Mouse (Mus musculus): ENCODE measurements around the gene Pola2. TPM values are rescaled to one million over a fixed set of nuclear protein-coding genes. Genes with fewer than 3 reads are reported as not detected.

Pola2 gene
- total and polyA plus RNA-seq, 3 experiments = 77.3 to 126 (median 99.4) TPM

DNA sequence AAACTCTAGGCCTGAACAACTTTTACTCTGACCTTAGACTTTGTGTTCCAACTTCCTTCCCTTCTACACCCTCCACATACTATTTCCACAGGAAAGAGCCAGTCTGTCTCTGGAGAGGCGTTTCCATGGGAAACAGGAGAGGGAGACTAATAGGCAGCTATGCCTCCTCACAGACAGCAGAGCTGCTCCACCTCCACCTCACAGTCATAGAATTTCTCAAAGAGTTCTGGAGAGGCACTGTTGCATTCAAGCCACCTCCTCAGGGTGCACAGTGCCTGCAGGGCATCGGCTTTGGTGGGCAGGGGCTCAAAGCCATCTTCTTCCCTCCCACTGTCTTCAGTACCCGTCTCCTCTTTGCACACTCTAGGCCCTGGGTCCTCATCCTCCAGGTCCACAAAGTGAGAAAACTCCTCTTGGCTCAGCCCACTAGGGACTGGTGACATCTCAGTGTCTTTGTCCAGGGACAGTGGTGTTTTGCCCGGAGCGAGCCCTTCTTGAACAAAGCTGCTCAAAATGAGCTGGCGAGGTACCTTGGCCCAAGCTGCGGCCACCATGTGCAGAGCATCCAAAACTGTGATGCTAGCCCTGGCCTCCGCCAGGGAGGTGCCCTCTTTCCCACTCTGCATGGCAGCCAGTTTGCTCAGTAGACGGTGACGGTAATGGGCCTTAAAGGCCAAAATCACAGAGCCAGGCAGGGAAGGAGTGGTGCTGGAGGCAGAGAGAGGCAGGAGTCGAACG lies 72.3 kb downstream of the Pola2 start:
- no peaks in the 10 kb centered on the region for H3K27me3 ChIP-seq (ENCODE audit: control insufficient read depth in 1 of 2, insufficient read depth in 2 of 2, low read length in 2 of 2)
- H3K4me3 ChIP-seq (ENCODE audit: control insufficient read depth in 1 of 2, insufficient read depth in 1 of 2, low read depth in 2 of 2, low read length in 2 of 2) = no peak overlapping the region
- peaks cover 0 to 6% of the 10 kb centered on the region in 2 experiments; a peak in 2 of 4 replicates for H3K4me1 ChIP-seq (ENCODE audit: control insufficient read depth in 1 of 2, insufficient read depth in 2 of 2, low read length in 2 of 2)
- H3K36me3 ChIP-seq (ENCODE audit: control insufficient read depth in 1 of 2, insufficient read depth in 2 of 2, low read length in 2 of 2) = peaks cover 4 to 6% of the 10 kb centered on the region in 2 experiments; a peak in 3 of 4 replicates
- DNase-seq (ENCODE audit: low read depth, low spot score) = no peak
- no peak overlapping the region for H3K9ac ChIP-seq (ENCODE audit: control insufficient read depth, low read depth, low read length, poor library complexity, severe bottlenecking)
- no peaks in the 10 kb centered on the region for H3K9me3 ChIP-seq (replicated peaks; ENCODE audit: insufficient read depth, low read length)
- H3K79me2 ChIP-seq (ENCODE audit: control insufficient read depth, insufficient read depth, low read length, poor library complexity) = no peaks in the 10 kb centered on the region; the same call in 1 of the 2 replicates
- TF ChIP-seq MAFK (IDR thresholded peaks at IDR 0.05; ENCODE audit: borderline replicate concordance, low read depth, low read length) (no peak), TBP (IDR thresholded peaks at IDR 0.05; ENCODE audit: low read depth, low read length) (no peak), CTCF (IDR thresholded peaks at IDR 0.05 in 2 of 3, conservative IDR thresholded peaks at IDR 0.05 in 1 of 3; ENCODE audit: control insufficient read depth in 1 of 3, insufficient read depth in 1 of 3, low read depth in 2 of 3, low read length in 3 of 3, poor library complexity in 1 of 3, severe bottlenecking in 1 of 3) (no peak), BHLHE40 (IDR thresholded peaks at IDR 0.05; ENCODE audit: borderline replicate concordance, low read depth, low read length) (no peak), ZMIZ1 (IDR thresholded peaks at IDR 0.05; ENCODE audit: low read depth, low read length) (no peak), MAX (IDR thresholded peaks at IDR 0.05; ENCODE audit: low read length) (no peak), GATA1 (IDR thresholded peaks at IDR 0.05; ENCODE audit: low read depth, low read length) (no peak), UBTF (IDR thresholded peaks at IDR 0.05; ENCODE audit: borderline replicate concordance, insufficient read depth, low read depth, low read length) (no peak), TCF12 (IDR thresholded peaks at IDR 0.05; ENCODE audit: low read depth, low read length) (no peak), NRF1 (IDR thresholded peaks at IDR 0.05; ENCODE audit: insufficient read depth, low read depth, low read length, poor library complexity, severe bottlenecking) (no peak), ELF1 (IDR thresholded peaks at IDR 0.05; ENCODE audit: low read depth, low read length) (no peak), ZNF384 (IDR thresholded peaks at IDR 0.05; ENCODE audit: low read depth, low read length) (no peak), ZC3H11A (IDR thresholded peaks at IDR 0.05; ENCODE audit: low read depth, low read length) (no peak), E2F4 (IDR thresholded peaks at IDR 0.05; ENCODE audit: borderline replicate concordance, low read depth, low read length) (no peak), SMC3 (IDR thresholded peaks at IDR 0.05; ENCODE audit: low read depth, low read length) (no peak)
- H3K27ac ChIP-seq (ENCODE audit: control insufficient read depth, low read depth, low read length) = no peak overlapping the region

Other genes with a start within 250 kb of the Pola2 start
- gene Ehbp1l1, start 237.9 kb downstream of the Pola2 start, total RNA-seq (2012; rRNA removed) = 60.6 and 63.2 TPM in 2 replicates
- 100 to 1,000 TPM in 1 of 2 experiments, 10 to 100 TPM in 1; 77.3 to 113 TPM for gene Ehbp1l1, start 237.9 kb downstream of the Pola2 start, polyA plus RNA-seq (2012; ENCODE audit: insufficient read depth in 1 of 2, insufficient read length in 2 of 2, low read depth in 1 of 2, low replicate concordance in 2 of 2, missing spikeins in 1 of 2)
- 29.6 and 35.9 TPM in 2 replicates for gene Fam89b, start 234.5 kb downstream of the Pola2 start, total RNA-seq (2012; rRNA removed)
- gene Fam89b, start 234.5 kb downstream of the Pola2 start, polyA plus RNA-seq (2012; ENCODE audit: insufficient read depth in 1 of 2, insufficient read length in 2 of 2, low read depth in 1 of 2, low replicate concordance in 2 of 2, missing spikeins in 1 of 2) = 10 to 100 TPM in 1 of 2 experiments, not detected in 1; 60.2 TPM
- 0.39 TPM in 1 of 2 replicates, not detected in the other for gene Ltbp3, start 223.3 kb downstream of the Pola2 start, total RNA-seq (2012; rRNA removed)
- gene Ltbp3, start 223.3 kb downstream of the Pola2 start, polyA plus RNA-seq (2012; ENCODE audit: insufficient read depth in 1 of 2, insufficient read length in 2 of 2, low read depth in 1 of 2, low replicate concordance in 2 of 2, missing spikeins in 1 of 2) = not detected
- gene Scyl1, start 192.8 kb downstream of the Pola2 start, total RNA-seq (2012; rRNA removed) = 35.5 and 36.0 TPM in 2 replicates
- 10 to 100 TPM in 1 of 2 experiments, not detected in 1; 64.1 TPM for gene Scyl1, start 192.8 kb downstream of the Pola2 start, polyA plus RNA-seq (2012; ENCODE audit: insufficient read depth in 1 of 2, insufficient read length in 2 of 2, low read depth in 1 of 2, low replicate concordance in 2 of 2, missing spikeins in 1 of 2)
- gene Frmd8, start 88.9 kb downstream of the Pola2 start, total RNA-seq (2012; rRNA removed) = 20.8 and 22.8 TPM in 2 replicates
- 10 to 100 TPM in 1 of 2 experiments, not detected in 1; 34.4 TPM for gene Frmd8, start 88.9 kb downstream of the Pola2 start, polyA plus RNA-seq (2012; ENCODE audit: insufficient read depth in 1 of 2, insufficient read length in 2 of 2, low read depth in 1 of 2, low replicate concordance in 2 of 2, missing spikeins in 1 of 2)
- gene Slc25a45, start 86.4 kb downstream of the Pola2 start, total RNA-seq (2012; rRNA removed) = 20.7 and 23.5 TPM in 2 replicates
- gene Slc25a45, start 86.4 kb downstream of the Pola2 start, polyA plus RNA-seq (2012; ENCODE audit: insufficient read depth in 1 of 2, insufficient read length in 2 of 2, low read depth in 1 of 2, low replicate concordance in 2 of 2, missing spikeins in 1 of 2) = 10 to 100 TPM in 1 of 2 experiments, not detected in 1; 30.7 TPM
- 1.9 and 2.1 TPM in 2 replicates for gene Tigd3, start 70.1 kb downstream of the Pola2 start, total RNA-seq (2012; rRNA removed)
- gene Tigd3, start 70.1 kb downstream of the Pola2 start, polyA plus RNA-seq (2012; ENCODE audit: insufficient read depth in 1 of 2, insufficient read length in 2 of 2, low read depth in 1 of 2, low replicate concordance in 2 of 2, missing spikeins in 1 of 2) = 1 to 10 TPM in 1 of 2 experiments, not detected in 1; 2.2 TPM
- 45.7 and 58.6 TPM in 2 replicates for gene Dpf2, start 51.2 kb downstream of the Pola2 start, total RNA-seq (2012; rRNA removed)
- 100 to 1,000 TPM; 133 to 166 TPM for gene Dpf2, start 51.2 kb downstream of the Pola2 start, polyA plus RNA-seq (2012; ENCODE audit: insufficient read depth in 1 of 2, insufficient read length in 2 of 2, low read depth in 1 of 2, low replicate concordance in 2 of 2, missing spikeins in 1 of 2)
- 0.75 and 1.1 TPM in 2 replicates for gene Cdc42ep2, start 39.4 kb downstream of the Pola2 start, total RNA-seq (2012; rRNA removed)
- gene Cdc42ep2, start 39.4 kb downstream of the Pola2 start, polyA plus RNA-seq (2012; ENCODE audit: insufficient read depth in 1 of 2, insufficient read length in 2 of 2, low read depth in 1 of 2, low replicate concordance in 2 of 2, missing spikeins in 1 of 2) = 1 to 10 TPM in 1 of 2 experiments, not detected in 1; 1.7 TPM
- not detected in 2 replicates for gene Slc22a20, start 21.9 kb upstream of the Pola2 start, total RNA-seq (2012; rRNA removed)
- gene Slc22a20, start 21.9 kb upstream of the Pola2 start, polyA plus RNA-seq (2012; ENCODE audit: insufficient read depth in 1 of 2, insufficient read length in 2 of 2, low read depth in 1 of 2, low replicate concordance in 2 of 2, missing spikeins in 1 of 2) = not detected
- 42.5 and 43.4 TPM in 2 replicates for gene Capn1, start 51.7 kb upstream of the Pola2 start, total RNA-seq (2012; rRNA removed)
- 10 to 100 TPM in 1 of 2 experiments, not detected in 1; 75.2 TPM for gene Capn1, start 51.7 kb upstream of the Pola2 start, polyA plus RNA-seq (2012; ENCODE audit: insufficient read depth in 1 of 2, insufficient read length in 2 of 2, low read depth in 1 of 2, low replicate concordance in 2 of 2, missing spikeins in 1 of 2)
- 12.5 and 14.3 TPM in 2 replicates for gene Syvn1, start 82.4 kb upstream of the Pola2 start, total RNA-seq (2012; rRNA removed)
- gene Syvn1, start 82.4 kb upstream of the Pola2 start, polyA plus RNA-seq (2012; ENCODE audit: insufficient read depth in 1 of 2, insufficient read length in 2 of 2, low read depth in 1 of 2, low replicate concordance in 2 of 2, missing spikeins in 1 of 2) = 10 to 100 TPM in 1 of 2 experiments, not detected in 1; 55.0 TPM
- 65.1 and 81.6 TPM in 2 replicates for gene Mrpl49, start 93.6 kb upstream of the Pola2 start, total RNA-seq (2012; rRNA removed)
- 10 to 100 TPM in 1 of 2 experiments, not detected in 1; 98.7 TPM for gene Mrpl49, start 93.6 kb upstream of the Pola2 start, polyA plus RNA-seq (2012; ENCODE audit: insufficient read depth in 1 of 2, insufficient read length in 2 of 2, low read depth in 1 of 2, low replicate concordance in 2 of 2, missing spikeins in 1 of 2)
- gene Fau, start 93.6 kb upstream of the Pola2 start, total RNA-seq (2012; rRNA removed) = 2,020 and 2,413 TPM in 2 replicates
- gene Fau, start 93.6 kb upstream of the Pola2 start, polyA plus RNA-seq (2012; ENCODE audit: insufficient read depth in 1 of 2, insufficient read length in 2 of 2, low read depth in 1 of 2, low replicate concordance in 2 of 2, missing spikeins in 1 of 2) = 1,000 to 10,000 TPM in 1 of 2 experiments, not detected in 1; 2,967 TPM
- 26.3 and 37.3 TPM in 2 replicates for gene Znhit2, start 97.0 kb upstream of the Pola2 start, total RNA-seq (2012; rRNA removed)
- 10 to 100 TPM in 1 of 2 experiments, not detected in 1; 27.0 TPM for gene Znhit2, start 97.0 kb upstream of the Pola2 start, polyA plus RNA-seq (2012; ENCODE audit: insufficient read depth in 1 of 2, insufficient read length in 2 of 2, low read depth in 1 of 2, low replicate concordance in 2 of 2, missing spikeins in 1 of 2)
- 7.6 and 8.0 TPM in 2 replicates for gene Tm7sf2, start 104.2 kb upstream of the Pola2 start, total RNA-seq (2012; rRNA removed)
- gene Tm7sf2, start 104.2 kb upstream of the Pola2 start, polyA plus RNA-seq (2012; ENCODE audit: insufficient read depth in 1 of 2, insufficient read length in 2 of 2, low read depth in 1 of 2, low replicate concordance in 2 of 2, missing spikeins in 1 of 2) = 10 to 100 TPM in 1 of 2 experiments, not detected in 1; 13.1 TPM
- gene Vps51, start 113.0 kb upstream of the Pola2 start, total RNA-seq (2012; rRNA removed) = 29.4 and 30.9 TPM in 2 replicates
- 10 to 100 TPM in 1 of 2 experiments, not detected in 1; 60.5 TPM for gene Vps51, start 113.0 kb upstream of the Pola2 start, polyA plus RNA-seq (2012; ENCODE audit: insufficient read depth in 1 of 2, insufficient read length in 2 of 2, low read depth in 1 of 2, low replicate concordance in 2 of 2, missing spikeins in 1 of 2)
- not detected in 2 replicates for gene Tmem262, start 115.8 kb upstream of the Pola2 start, total RNA-seq (2012; rRNA removed)
- gene Tmem262, start 115.8 kb upstream of the Pola2 start, polyA plus RNA-seq (2012; ENCODE audit: insufficient read depth in 1 of 2, insufficient read length in 2 of 2, low read depth in 1 of 2, low replicate concordance in 2 of 2, missing spikeins in 1 of 2) = under 1 TPM in 1 of 2 experiments, not detected in 1; 0.18 TPM
- gene Gm28374, start 118.1 kb upstream of the Pola2 start, total RNA-seq (2012; rRNA removed) = 0.42 and 0.65 TPM in 2 replicates
- under 1 TPM in 1 of 2 experiments, not detected in 1; 0.46 TPM for gene Gm28374, start 118.1 kb upstream of the Pola2 start, polyA plus RNA-seq (2012; ENCODE audit: insufficient read depth in 1 of 2, insufficient read length in 2 of 2, low read depth in 1 of 2, low replicate concordance in 2 of 2, missing spikeins in 1 of 2)
- gene Zfpl1, start 120.8 kb upstream of the Pola2 start, total RNA-seq (2012; rRNA removed) = 36.6 and 40.1 TPM in 2 replicates
- gene Zfpl1, start 120.8 kb upstream of the Pola2 start, polyA plus RNA-seq (2012; ENCODE audit: insufficient read depth in 1 of 2, insufficient read length in 2 of 2, low read depth in 1 of 2, low replicate concordance in 2 of 2, missing spikeins in 1 of 2) = 10 to 100 TPM in 1 of 2 experiments, not detected in 1; 56.4 TPM
- 41.1 and 48.5 TPM in 2 replicates for gene Cdca5, start 120.8 kb upstream of the Pola2 start, total RNA-seq (2012; rRNA removed)
- 10 to 100 TPM in 1 of 2 experiments, not detected in 1; 56.5 TPM for gene Cdca5, start 120.8 kb upstream of the Pola2 start, polyA plus RNA-seq (2012; ENCODE audit: insufficient read depth in 1 of 2, insufficient read length in 2 of 2, low read depth in 1 of 2, low replicate concordance in 2 of 2, missing spikeins in 1 of 2)
- gene AC131692.1, start 130.2 kb upstream of the Pola2 start, total RNA-seq (2012; rRNA removed) = 0.39 and 0.49 TPM in 2 replicates
- gene AC131692.1, start 130.2 kb upstream of the Pola2 start, polyA plus RNA-seq (2012; ENCODE audit: insufficient read depth in 1 of 2, insufficient read length in 2 of 2, low read depth in 1 of 2, low replicate concordance in 2 of 2, missing spikeins in 1 of 2) = 1 to 10 TPM in 1 of 2 experiments, not detected in 1; 2.9 TPM
- gene Naaladl1, start 141.6 kb upstream of the Pola2 start, total RNA-seq (2012; rRNA removed) = 0.20 and 0.35 TPM in 2 replicates
- gene Naaladl1, start 141.6 kb upstream of the Pola2 start, polyA plus RNA-seq (2012; ENCODE audit: insufficient read depth in 1 of 2, insufficient read length in 2 of 2, low read depth in 1 of 2, low replicate concordance in 2 of 2, missing spikeins in 1 of 2) = 1 to 10 TPM in 1 of 2 experiments, not detected in 1; 1.7 TPM
- gene Sac3d1, start 154.4 kb upstream of the Pola2 start, total RNA-seq (2012; rRNA removed) = 34.0 and 44.4 TPM in 2 replicates
- gene Sac3d1, start 154.4 kb upstream of the Pola2 start, polyA plus RNA-seq (2012; ENCODE audit: insufficient read depth in 1 of 2, insufficient read length in 2 of 2, low read depth in 1 of 2, low replicate concordance in 2 of 2, missing spikeins in 1 of 2) = 10 to 100 TPM in 1 of 2 experiments, not detected in 1; 49.3 TPM
- gene Snx15, start 164.1 kb upstream of the Pola2 start, total RNA-seq (2012; rRNA removed) = 14.9 and 20.4 TPM in 2 replicates
- 10 to 100 TPM in 1 of 2 experiments, not detected in 1; 35.3 TPM for gene Snx15, start 164.1 kb upstream of the Pola2 start, polyA plus RNA-seq (2012; ENCODE audit: insufficient read depth in 1 of 2, insufficient read length in 2 of 2, low read depth in 1 of 2, low replicate concordance in 2 of 2, missing spikeins in 1 of 2)
- gene Batf2, start 176.8 kb upstream of the Pola2 start, total RNA-seq (2012; rRNA removed) = 0.19 TPM in 1 of 2 replicates, not detected in the other
- gene Batf2, start 176.8 kb upstream of the Pola2 start, polyA plus RNA-seq (2012; ENCODE audit: insufficient read depth in 1 of 2, insufficient read length in 2 of 2, low read depth in 1 of 2, low replicate concordance in 2 of 2, missing spikeins in 1 of 2) = under 1 TPM in 1 of 2 experiments, not detected in 1; 0.60 TPM
- gene Arl2, start 177.3 kb upstream of the Pola2 start, total RNA-seq (2012; rRNA removed) = 47.2 and 53.8 TPM in 2 replicates
- 100 to 1,000 TPM in 1 of 2 experiments, not detected in 1; 111 TPM for gene Arl2, start 177.3 kb upstream of the Pola2 start, polyA plus RNA-seq (2012; ENCODE audit: insufficient read depth in 1 of 2, insufficient read length in 2 of 2, low read depth in 1 of 2, low replicate concordance in 2 of 2, missing spikeins in 1 of 2)
- not detected in 2 replicates for gene Majin, start 220.2 kb upstream of the Pola2 start, total RNA-seq (2012; rRNA removed)
- gene Majin, start 220.2 kb upstream of the Pola2 start, polyA plus RNA-seq (2012; ENCODE audit: insufficient read depth in 1 of 2, insufficient read length in 2 of 2, low read depth in 1 of 2, low replicate concordance in 2 of 2, missing spikeins in 1 of 2) = not detected